ENCODE assay signal across 8 mouse cellular contexts in genomic region chr11:49271334-49271733, GRCm38 (mm10). TPM values are rescaled to one million over a fixed set of nuclear protein-coding genes. Genes with fewer than 3 reads are reported as not detected.
A peak's percentile ranks its signal among the peaks of the same experiment; 100 is the strongest.
DNase-seq lines count a peak whose midpoint lies in the region; ATAC-seq and TF ChIP-seq lines count a peak whose summit lies in the region.
"Had no signal": no experiment of that assay in that cellular context is flagged by ENCODE, and none has a peak within 500 bp of the region (broad histone marks: within the 10 kb centered on the region; RNA-seq: fewer than 3 reads in every experiment).

No protein-coding gene starts in this region.

- H3K9ac ChIP-seq in stomach, postnatal 0 days (ENCODE audit: low read length) = no peak overlapping the region

- H3K36me3 ChIP-seq in stomach, postnatal 0 days (ENCODE audit: control insufficient read depth, insufficient read depth, low read length) = no peaks in the 10 kb centered on the region

- WGBS in stomach, postnatal 0 days = 28% methylated on average over 7 of the region's 7 CpGs

- peak; percentile 21; the same call in 1 of the 2 replicates for ATAC-seq in stomach, postnatal 0 days (ENCODE audit: low FRiP score, low TSS enrichment)

- no peak overlapping the region for H3K4me3 ChIP-seq in stomach, postnatal 0 days (ENCODE audit: low read depth, low read length)
- H3K4me3 ChIP-seq: megakaryocyte, embryonic 14.5 days had no signal

- intact Hi-C loops in left cerebral cortex, postnatal 10 days (cut with DNase I) = loop anchor here (5.0 kb wide), 3 partner anchors 84 to 399 kb away; partner anchors contain the start of genes Btnl9, Irgm1 and Olfr1396
- intact Hi-C loops in left cerebral cortex, postnatal 36 days (cut with DNase I) = loop anchor here (1.0 to 10.0 kb wide), 4 partner anchors 82 to 399 kb away; partner anchors contain the start of genes Irgm1 and Olfr1381

- no peaks in the 10 kb centered on the region for H3K4me1 ChIP-seq in stomach, postnatal 0 days (replicated peaks; ENCODE audit: control insufficient read depth, insufficient read depth)

- no peak overlapping the region for H3K4me2 ChIP-seq in stomach, postnatal 0 days (replicated peaks; ENCODE audit: low read depth)

- H3K27ac ChIP-seq in stomach, postnatal 0 days (replicated peaks) = no peak overlapping the region

- TF ChIP-seq EP300 in stomach, postnatal 0 days (optimal IDR thresholded peaks at IDR 0.05) = no peak

- no peaks in the 10 kb centered on the region for H3K9me3 ChIP-seq in stomach, postnatal 0 days (ENCODE audit: control insufficient read depth, low read length)
- H3K9me3 ChIP-seq: megakaryocyte, embryonic 14.5 days had no signal

- peak; percentile 28 to 38 for DNase-seq in left cerebral cortex, postnatal 10 days (ENCODE audit: extremely low spot score in 1 of 2, low spot score in 2 of 2)
- DNase-seq in left cerebral cortex, postnatal 36 days (ENCODE audit: low spot score in 2 of 2) = no peak
- peak; percentile 84 for DNase-seq in MN1 (ENCODE audit: low spot score)
- peak; percentile 48 to 64 for DNase-seq in cerebellum, postnatal 14 days
- DNase-seq in heart, postnatal 4 days = peak; percentile 59
- DNase-seq in lung, postnatal 25 days (ENCODE audit: low spot score) = peak; percentile 58
- peak; percentile 33 for DNase-seq in stomach, postnatal 0 days (ENCODE audit: low spot score)

- no peaks in the 10 kb centered on the region for H3K27me3 ChIP-seq in stomach, postnatal 0 days (ENCODE audit: control insufficient read depth, insufficient read depth, low read length)
- H3K27me3 ChIP-seq: megakaryocyte, embryonic 14.5 days had no signal

- peak; percentile 88 for TF ChIP-seq CTCF in stomach, postnatal 0 days (IDR thresholded peaks at IDR 0.05; ENCODE audit: low read depth)

RNA-seq across cellular contexts. Expression of gene Olfr1393, which starts 6.8 kb away (rescaled TPM):
- under 1 TPM in 1 of 2 experiments, not detected in 1; 0.26 TPM for total RNA-seq in left cerebral cortex, postnatal 10 days (2021)
- total RNA-seq in left cerebral cortex, postnatal 36 days (2021) = under 1 TPM; 0.25 to 0.29 TPM
- under 1 TPM; 0.23 to 0.33 TPM for total RNA-seq in heart, postnatal 4 days (2021)
- polyA plus RNA-seq in stomach, postnatal 0 days (2015; fragmentation: Nextera tagmentation; extraction: Ambion mirVana) = not detected in 2 replicates

RNA-seq across cellular contexts. Expression of gene Olfr1392, which starts 13.7 kb away (rescaled TPM):
- total RNA-seq in left cerebral cortex, postnatal 10 days (2021) = under 1 TPM in 1 of 2 experiments, not detected in 1; 0.47 TPM
- total RNA-seq in left cerebral cortex, postnatal 36 days (2021) = not detected
- under 1 TPM in 1 of 2 experiments, not detected in 1; 0.11 TPM for total RNA-seq in heart, postnatal 4 days (2021)
- 0.10 TPM in 1 of 2 replicates, not detected in the other for polyA plus RNA-seq in stomach, postnatal 0 days (2015; fragmentation: Nextera tagmentation; extraction: Ambion mirVana)

RNA-seq across cellular contexts. Expression of gene Mgat1, which starts 27.3 kb away (rescaled TPM):
- total RNA-seq in left cerebral cortex, postnatal 10 days (2021) = 10 to 100 TPM; 60.5 to 67.2 TPM
- total RNA-seq in left cerebral cortex, postnatal 36 days (2021) = 10 to 100 TPM; 66.0 to 78.6 TPM
- total RNA-seq in heart, postnatal 4 days (2021) = 10 to 100 TPM; 71.2 to 76.7 TPM
- 42.7 and 43.4 TPM in 2 replicates for polyA plus RNA-seq in stomach, postnatal 0 days (2015; fragmentation: Nextera tagmentation; extraction: Ambion mirVana)

RNA-seq across cellular contexts. Expression of gene Olfr10, which starts 33.2 kb away (rescaled TPM):
- total RNA-seq in left cerebral cortex, postnatal 10 days (2021) = not detected
- not detected for total RNA-seq in left cerebral cortex, postnatal 36 days (2021)
- total RNA-seq in heart, postnatal 4 days (2021) = not detected
- not detected in 2 replicates for polyA plus RNA-seq in stomach, postnatal 0 days (2015; fragmentation: Nextera tagmentation; extraction: Ambion mirVana)

RNA-seq across cellular contexts. Expression of gene Olfr1391, which starts 51.2 kb away (rescaled TPM):
- not detected for total RNA-seq in left cerebral cortex, postnatal 10 days (2021)
- total RNA-seq in left cerebral cortex, postnatal 36 days (2021) = not detected
- total RNA-seq in heart, postnatal 4 days (2021) = not detected
- polyA plus RNA-seq in stomach, postnatal 0 days (2015; fragmentation: Nextera tagmentation; extraction: Ambion mirVana) = not detected in 2 replicates

Comparison
In these comparisons a context has a peak if more than half of its experiments do, and no peak if none do; other contexts are left out.
1. DNase-seq: peak in left cerebral cortex, postnatal 10 days (2 of 2), MN1 (single experiment), cerebellum, postnatal 14 days (2 of 2), heart, postnatal 4 days (single experiment), lung, postnatal 25 days (single experiment) and stomach, postnatal 0 days (single experiment); none in left cerebral cortex, postnatal 36 days (0 of 2).